Mouse (Mus musculus) splenic B cell, adult 2 months (primary cell): ENCODE measurements around the gene Cabin1.

ENCODE experiments used
- DNase-seq: peaks from one replicate; pipeline ENCODE4 v3.0.0-alpha.2; 2011; ENCODE audit warnings: low read depth, low spot score
- H3K27me3 ChIP-seq: 2 replicates; pipeline ENCODE4 v1.6.1; 2012; ENCODE audit warnings: mild to moderate bottlenecking, low read length, moderate library complexity, mixed read lengths; ENCODE audit not compliant: control insufficient read depth, poor library complexity, insufficient read depth, severe bottlenecking
- H3K36me3 ChIP-seq: 2 replicates; pipeline ENCODE4 v1.6.1; 2012; ENCODE audit warnings: mild to moderate bottlenecking, low read length, moderate library complexity, mixed read lengths; ENCODE audit not compliant: control insufficient read depth, poor library complexity, insufficient read depth, severe bottlenecking

Cabin1 gene

DNA sequence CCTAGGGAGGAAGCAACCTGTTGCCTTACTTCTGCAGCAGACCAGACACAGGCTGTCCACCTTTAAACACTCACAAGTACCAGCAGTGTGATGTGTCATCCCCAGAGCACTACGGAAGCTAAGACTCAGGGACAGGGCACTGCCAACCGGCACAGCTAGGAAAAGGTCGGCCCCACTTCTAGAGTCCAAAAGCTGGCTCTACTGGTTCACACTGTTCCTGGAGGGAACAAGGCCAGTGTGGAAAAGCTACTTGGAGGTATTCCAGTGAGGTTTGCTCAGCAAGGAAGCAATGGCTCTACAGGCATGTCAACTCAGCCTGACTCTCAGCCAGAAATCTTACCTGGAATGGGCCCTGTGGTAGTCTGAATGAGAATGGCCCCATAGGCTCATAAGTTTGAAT is 23.3 kb downstream of the Cabin1 start:
- Histone ChIP-seq H3K27me3 (no peaks in the 10 kb centered on the region), H3K36me3 (peaks cover 6% of the 10 kb centered on the region)

DNA sequence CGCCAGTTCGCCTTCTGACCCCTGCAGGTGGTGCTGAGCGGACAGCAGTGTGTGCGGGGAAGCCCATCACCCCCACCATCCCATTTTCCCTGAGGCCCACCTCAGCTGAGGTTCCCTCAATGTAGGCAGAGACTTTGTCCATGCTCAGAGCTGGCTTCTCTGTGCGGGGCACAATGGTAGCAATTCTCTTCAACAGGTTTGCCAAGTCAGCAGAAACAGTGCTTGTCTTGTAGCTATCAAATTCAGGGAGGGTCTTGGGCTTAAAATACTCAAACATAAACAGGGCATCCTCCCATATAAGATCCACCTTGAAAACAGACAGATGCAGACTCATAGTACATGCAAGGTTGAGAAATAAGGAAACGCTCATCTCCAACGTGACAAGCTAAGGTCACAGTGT is 38.7 kb downstream of the Cabin1 start:
- peaks cover 13% of the 10 kb centered on the region for H3K36me3 ChIP-seq
- no peak for DNase-seq
- no peaks in the 10 kb centered on the region for H3K27me3 ChIP-seq

More for the DNA sequence above, 23.3 kb downstream of the Cabin1 start:
- no peak for DNase-seq

DNA sequence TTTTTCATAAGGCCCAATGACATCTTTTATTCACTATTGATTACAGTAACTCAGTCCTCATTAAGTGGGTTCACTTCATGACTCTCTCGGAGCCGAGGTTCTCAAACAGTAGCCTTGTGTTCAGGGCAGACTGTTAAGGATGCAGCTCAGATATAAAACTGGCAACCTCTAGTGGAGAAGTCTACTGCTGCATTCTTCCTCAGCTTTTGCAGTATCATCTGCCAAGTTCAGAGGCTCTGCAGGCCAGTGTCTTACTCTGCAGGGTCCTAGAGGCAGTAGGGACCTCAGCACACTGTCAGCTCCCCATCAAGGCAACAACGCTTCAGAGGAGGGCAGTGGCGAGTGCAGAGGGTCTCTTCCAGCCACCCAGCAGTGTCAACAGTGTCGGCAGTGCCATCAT is 43.9 kb downstream of the Cabin1 start:
- Histone ChIP-seq H3K36me3 (peaks cover 8% of the 10 kb centered on the region; the same call in 1 of the 2 replicates), H3K27me3 (no peaks in the 10 kb centered on the region)
- DNase-seq: no peak

DNA sequence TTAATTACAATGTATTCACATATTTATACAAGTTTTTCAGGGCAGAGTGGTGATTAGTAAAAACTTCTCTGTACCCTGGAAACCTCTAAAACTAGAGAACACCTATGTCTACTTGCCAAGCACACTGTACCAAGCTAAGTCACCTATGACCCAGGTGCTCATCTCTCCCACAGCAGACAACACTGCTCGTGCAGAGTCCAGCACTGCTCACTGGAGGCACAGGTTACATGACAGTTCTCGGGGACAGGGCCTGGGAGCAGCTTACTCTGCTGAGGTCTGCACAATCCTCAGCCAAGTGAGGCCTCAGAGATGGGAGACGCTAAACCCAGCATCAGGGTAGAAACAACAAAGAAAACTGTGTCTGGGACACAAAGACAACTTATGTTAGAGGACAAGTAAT is 49.3 kb downstream of the Cabin1 start:
- DNase-seq: no peak
- peaks cover 1% of the 10 kb centered on the region; the same call in 1 of the 2 replicates for H3K36me3 ChIP-seq
- no peaks in the 10 kb centered on the region for H3K27me3 ChIP-seq

DNA sequence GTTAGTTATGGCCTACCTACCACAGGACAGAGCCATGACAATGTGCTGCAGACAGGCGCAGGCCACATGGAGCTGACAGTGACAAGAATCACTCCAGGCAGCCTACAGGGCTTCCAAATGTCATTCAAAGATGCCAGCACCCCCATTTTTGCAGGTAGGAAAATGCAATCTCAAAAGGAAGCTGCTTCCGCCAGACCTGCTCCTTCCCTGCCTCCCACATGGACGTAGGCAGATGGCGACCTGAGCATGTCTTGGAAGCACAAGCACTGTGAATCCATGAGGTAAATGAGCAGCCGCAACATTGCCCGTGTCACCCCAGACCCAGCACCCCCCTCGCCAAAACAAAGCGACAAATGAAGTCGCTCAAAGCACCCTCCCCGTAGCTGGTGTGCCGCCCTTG is 51.1 kb downstream of the Cabin1 start:
- Histone ChIP-seq H3K36me3 (peaks cover 1% of the 10 kb centered on the region; the same call in 1 of the 2 replicates), H3K27me3 (no peaks in the 10 kb centered on the region)
- no peak for DNase-seq

DNA sequence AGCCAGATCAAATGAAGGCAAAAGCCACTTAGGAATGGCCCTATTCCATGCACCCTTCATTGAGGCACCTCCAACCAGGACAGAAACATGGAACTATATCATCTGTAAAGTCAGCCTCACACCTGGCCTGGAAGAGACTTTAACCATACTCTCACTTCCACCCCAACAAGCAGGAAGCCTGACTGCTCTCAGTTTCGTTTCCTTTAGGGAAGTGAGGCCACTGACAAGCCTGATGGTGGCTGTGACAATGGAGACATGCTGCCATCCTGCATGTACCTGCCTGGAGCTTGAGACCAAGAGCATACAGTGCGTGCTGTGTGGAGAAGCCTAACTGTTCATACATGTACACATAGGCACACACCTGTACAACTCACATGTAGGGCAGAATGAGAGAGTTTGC is 53.9 kb downstream of the Cabin1 start:
- no peaks in the 10 kb centered on the region for H3K27me3 ChIP-seq
- H3K36me3 ChIP-seq: peaks cover 3% of the 10 kb centered on the region; the same call in 1 of the 2 replicates
- DNase-seq: peak; percentile 79

DNA sequence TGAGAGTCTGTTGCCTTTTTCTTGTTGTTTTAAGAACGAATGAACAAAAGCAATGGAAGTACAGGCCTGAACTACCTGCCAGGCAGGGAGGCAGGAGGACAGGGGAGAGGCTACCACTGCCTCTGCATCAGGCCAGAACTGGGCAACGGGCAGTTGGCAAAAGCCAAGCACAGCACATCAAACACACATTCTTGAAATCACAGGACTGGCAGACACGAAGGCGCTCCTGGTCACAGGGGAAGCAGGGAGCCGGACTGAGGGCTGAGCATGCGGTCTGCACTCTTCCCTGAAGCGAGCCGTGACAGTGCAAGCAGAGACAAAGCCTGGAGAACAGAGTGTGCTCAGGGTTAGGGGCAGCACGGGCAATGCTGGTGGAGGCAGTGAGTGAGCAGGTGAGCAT is 54.9 kb downstream of the Cabin1 start:
- H3K36me3 ChIP-seq: peaks cover 3% of the 10 kb centered on the region; the same call in 1 of the 2 replicates
- no peaks in the 10 kb centered on the region for H3K27me3 ChIP-seq
- no peak for DNase-seq

DNA sequence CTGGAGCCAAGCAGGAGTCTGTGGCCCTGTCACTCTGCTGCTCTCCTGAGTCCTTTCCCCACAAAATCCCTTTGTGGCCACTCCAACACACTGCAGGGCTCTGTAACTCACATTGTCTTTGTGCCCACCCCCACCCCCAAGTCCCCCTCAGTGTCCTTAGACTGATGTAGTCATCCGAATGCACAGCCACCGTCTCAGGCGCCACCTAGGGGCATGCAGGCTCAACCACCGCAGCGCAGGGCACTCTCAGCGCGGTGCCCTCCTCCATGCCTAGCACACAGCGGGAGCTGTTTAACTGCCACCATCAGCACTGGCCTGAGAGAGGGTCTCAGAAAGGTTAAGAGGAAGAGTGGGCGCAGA is 55.5 kb downstream of the Cabin1 start:
- DNase-seq: peak; percentile 21
- peaks cover 3% of the 10 kb centered on the region; the same call in 1 of the 2 replicates for H3K36me3 ChIP-seq
- no peaks in the 10 kb centered on the region for H3K27me3 ChIP-seq

DNA sequence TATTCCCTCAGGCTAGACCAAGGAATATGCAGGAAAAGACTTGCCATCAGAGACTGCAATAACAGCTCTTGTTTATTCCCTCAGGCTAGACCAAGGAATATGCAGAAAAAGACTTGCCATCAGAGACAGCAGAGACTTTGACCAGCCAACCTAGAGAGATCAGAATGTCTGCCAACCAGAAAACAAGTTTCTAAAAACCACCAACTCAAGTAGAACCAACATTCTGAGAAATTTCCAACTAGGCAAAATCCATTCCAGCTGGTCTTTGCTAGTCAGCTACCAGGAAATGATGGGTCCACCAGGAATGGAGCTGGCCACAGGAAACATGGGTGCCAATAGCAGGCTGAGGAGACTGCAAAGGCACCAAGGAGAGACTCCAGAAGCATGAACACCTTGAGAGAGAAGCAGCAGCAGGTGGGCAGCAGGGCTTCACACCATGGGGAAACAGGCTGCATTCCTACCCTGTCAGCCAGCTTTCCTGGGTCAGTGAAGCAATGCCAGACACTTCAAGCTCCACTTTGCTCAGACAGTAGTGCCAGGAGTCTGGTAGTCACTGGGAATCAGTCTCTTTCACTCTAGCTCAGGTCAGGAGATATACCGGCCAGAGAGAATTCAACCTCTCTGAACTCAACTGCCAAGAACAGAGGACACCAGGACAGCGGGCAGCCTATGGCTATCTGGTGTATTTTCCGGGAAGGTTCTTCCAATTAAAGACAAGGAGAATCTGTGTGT is 56.1 kb downstream of the Cabin1 start:
- H3K27me3 ChIP-seq: no peaks in the 10 kb centered on the region
- no peak for DNase-seq
- peaks cover 3% of the 10 kb centered on the region; the same call in 1 of the 2 replicates for H3K36me3 ChIP-seq

DNA sequence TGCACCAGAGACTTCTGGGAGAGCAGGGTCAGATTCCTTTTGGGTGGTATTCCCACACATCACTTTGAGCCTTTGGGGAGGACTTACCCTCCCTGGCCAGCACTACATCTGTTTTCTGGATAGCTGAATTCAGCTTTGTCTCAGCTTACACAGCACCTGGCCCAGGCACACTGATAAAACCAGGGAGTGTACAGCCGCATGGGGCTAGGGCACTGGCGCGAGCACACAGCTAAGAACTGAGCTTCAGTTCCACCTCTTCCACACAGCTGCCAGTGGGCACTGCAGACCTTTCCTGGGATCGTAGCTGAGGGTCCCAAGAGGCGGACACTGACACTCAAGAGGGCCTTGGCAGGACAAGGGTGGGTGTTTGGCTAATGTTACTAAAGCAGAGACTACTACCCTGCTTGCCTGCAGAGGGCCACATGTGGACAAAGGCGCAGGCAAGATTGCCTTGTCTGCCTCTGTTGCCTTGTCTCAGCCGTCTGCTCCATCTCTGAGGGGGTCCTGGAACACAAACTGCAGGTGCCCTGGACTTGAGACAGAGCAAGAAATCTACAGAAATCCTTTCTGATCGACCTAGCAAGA is 57.4 kb downstream of the Cabin1 start:
- H3K27me3 ChIP-seq: no peaks in the 10 kb centered on the region
- DNase-seq: no peak
- H3K36me3 ChIP-seq: peaks cover 3% of the 10 kb centered on the region; the same call in 1 of the 2 replicates

DNA sequence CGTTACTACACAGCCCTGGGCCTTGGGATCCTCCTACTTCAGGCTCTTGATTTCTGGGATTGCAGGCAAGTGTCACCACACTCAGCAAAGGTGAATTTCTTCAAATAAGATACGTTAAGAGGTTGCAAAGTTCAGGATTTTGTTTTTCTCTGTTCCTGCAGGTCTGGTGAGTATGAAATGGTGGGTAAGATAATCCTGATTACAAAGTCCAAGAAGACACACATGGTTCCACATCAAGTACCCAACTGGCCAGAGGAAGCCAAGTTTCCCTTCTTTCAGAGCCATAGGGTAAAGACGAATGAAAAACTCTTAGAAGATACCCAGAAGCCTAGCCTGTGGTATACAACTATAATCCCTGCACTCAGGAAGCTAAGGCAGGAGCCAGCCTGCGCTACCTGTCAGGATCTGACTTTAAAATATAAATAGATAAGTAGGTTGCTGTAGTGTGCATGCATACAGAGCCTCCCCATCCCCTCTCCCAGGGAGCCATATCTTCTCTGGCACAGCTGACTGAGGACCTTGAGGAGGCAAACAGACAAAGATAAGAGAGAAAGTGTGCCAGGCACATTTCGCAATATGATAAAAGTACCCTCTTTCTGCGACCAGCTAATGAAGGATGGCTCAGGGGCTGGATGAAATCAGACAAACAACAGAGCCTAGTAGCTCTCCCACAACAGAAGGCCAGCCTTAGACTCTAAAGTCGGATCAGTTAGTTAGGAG is 58.3 kb downstream of the Cabin1 start:
- DNase-seq: no peak
- Histone ChIP-seq H3K36me3 (peaks cover 3% of the 10 kb centered on the region; the same call in 1 of the 2 replicates), H3K27me3 (no peaks in the 10 kb centered on the region)

DNA sequence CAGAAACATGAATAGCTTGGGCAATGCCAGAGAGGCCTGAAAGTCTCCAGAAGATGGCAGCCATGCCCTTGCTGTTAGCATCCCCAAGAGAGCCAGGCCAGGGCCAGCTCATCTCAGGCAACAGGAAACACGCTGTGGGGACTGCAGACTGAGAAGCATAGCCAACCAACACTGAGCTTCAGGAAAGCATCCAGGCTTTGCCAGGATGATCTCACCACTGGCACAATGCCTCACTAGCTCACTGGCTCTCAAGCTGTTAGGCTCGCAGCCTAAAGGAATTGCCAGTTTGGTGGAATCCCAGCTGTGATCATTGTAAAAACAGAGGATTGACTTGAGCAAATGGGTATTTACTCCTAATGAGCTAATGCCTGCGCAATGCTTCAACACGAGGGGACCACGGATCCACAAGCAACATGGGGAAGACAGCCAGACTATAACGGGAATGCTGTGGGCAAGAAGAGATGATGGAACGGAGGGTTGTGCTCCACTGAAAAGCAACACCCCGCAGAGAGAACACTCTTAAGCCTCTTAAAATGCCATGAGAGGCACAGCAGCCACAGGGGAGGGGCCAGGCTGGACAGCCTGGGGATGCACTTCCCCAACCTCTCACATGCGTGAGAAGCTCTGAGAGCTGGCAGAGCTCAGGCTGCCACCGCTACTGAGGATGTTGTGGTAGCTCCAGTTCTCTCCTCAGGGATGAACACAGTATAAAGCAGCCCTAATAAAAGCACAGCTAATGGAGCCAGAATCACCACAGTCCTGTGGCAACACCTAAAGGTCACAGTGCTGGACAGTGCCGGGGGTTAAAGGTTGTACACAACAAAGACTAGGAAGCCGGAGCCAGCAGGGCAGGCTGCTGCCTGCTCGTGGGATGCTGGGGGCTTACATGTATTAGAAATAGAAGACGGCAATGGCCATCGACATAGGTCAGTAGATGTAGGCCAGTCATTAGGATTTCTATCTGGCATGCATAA is 59.6 kb downstream of the Cabin1 start:
- DNase-seq: peak; percentile 7
- Histone ChIP-seq H3K27me3 (no peaks in the 10 kb centered on the region), H3K36me3 (peaks cover 3% of the 10 kb centered on the region; the same call in 1 of the 2 replicates)

DNA sequence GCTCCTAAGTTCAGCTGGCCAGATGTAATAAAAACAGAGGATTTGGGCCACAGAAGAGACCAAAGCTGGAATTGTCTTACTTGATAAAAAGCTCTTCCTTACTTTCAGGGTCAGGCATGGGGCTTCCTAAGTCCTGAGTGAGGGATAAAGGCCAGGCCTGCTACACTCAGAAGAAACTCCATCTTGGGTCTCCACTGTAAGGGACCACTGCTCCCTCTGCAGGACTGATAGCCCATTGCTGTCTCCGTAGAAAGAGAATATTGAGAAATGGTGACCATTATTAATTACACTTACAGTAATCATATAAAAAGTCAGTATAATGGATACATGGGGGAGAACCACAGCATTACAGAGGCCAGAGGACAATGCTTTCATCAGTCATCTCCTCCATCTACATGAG is 60.6 kb downstream of the Cabin1 start:
- no peaks in the 10 kb centered on the region for H3K27me3 ChIP-seq
- peak; percentile 11 for DNase-seq
- peaks cover 3% of the 10 kb centered on the region; the same call in 1 of the 2 replicates for H3K36me3 ChIP-seq

DNA sequence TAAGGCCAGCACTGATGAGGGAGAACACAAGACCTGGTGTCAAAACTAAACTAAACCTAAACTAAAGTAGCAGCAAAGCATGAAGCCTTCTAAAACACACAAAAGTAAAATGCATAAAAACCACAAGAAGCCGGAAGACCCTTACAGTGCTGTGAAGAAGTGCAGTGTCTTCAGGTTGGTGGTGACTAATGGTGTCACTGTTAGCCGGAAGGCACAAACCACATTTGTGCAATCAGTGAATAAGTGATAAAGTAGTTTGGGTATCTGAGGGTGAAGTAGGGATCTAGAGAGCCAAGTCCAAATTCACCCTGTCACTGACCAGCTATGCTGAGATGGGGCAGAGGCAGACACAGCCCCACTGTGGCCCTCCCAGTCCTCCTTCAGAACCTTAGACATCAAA is 61.6 kb downstream of the Cabin1 start:
- Histone ChIP-seq H3K36me3 (peaks cover 3% of the 10 kb centered on the region; the same call in 1 of the 2 replicates), H3K27me3 (no peaks in the 10 kb centered on the region)
- no peak for DNase-seq
